Mouse (Mus musculus): ENCODE results near the gene Pde1a.
"Not testable (repeated sequence)": the region's sequence is repeated elsewhere in the genome, so short reads cannot be mapped to it uniquely, and the experiment has no call there.

Pde1a gene

GRCm38 (mm10) chr2:79961421-79961820, 167.8 kb downstream of the Pde1a start:
- DNase-seq (ENCODE audit: low spot score) = no peak

DNA sequence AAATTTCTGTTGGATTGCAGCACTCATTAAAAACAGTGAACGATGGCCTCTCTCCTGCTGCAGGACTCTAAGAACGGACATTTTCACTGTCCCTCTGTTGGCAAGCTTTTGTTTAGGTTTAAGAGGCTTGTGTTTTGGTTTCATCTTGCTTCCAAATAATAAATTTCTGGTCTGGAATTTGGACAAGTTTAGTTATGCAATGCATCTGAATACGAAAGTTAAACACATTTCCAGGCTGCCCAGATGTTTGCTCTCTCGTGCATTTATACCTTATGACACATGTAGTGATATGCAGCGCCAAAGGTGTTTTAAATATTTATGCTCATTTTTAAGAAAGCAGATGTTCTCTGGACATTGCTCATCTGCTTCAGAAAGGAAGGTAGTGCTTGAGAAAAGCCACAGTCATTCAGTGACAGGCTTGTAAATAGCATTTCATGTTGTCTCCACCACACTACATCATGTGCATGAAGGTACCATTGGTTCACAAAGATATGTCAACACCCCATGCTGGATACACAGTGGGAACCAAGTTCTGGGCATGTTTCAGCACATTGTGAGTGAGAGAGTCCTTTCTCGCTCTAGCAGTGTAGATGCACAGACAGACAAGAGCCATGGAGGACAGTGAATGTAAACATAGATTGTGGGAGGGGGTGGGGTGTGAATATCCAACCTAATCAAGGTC, 171.5 kb downstream of the Pde1a start:
- DNase-seq (ENCODE audit: low spot score) = no peak

- DNase-seq (ENCODE audit: low spot score) = no peak
These were observed 183.2 kb downstream of the Pde1a start for GRCm38 (mm10) chr2:79945898-79946675.

GRCm38 (mm10) chr2:79934660-79935059, 194.6 kb downstream of the Pde1a start:
- DNase-seq (ENCODE audit: low spot score) = no peak

- no peak for DNase-seq (ENCODE audit: low spot score)
These were observed 206.9 kb downstream of the Pde1a start for GRCm38 (mm10) chr2:79922356-79922755.

GRCm38 (mm10) chr2:79921375-79921774, 207.9 kb downstream of the Pde1a start:
- no peak for DNase-seq (ENCODE audit: low spot score)

GRCm38 (mm10) chr2:79920438-79920837, 208.8 kb downstream of the Pde1a start:
- no peak for DNase-seq (ENCODE audit: low spot score)

GRCm38 (mm10) chr2:79901841-79902510, 227.3 kb downstream of the Pde1a start:
- no peak for DNase-seq (ENCODE audit: low spot score)

DNA sequence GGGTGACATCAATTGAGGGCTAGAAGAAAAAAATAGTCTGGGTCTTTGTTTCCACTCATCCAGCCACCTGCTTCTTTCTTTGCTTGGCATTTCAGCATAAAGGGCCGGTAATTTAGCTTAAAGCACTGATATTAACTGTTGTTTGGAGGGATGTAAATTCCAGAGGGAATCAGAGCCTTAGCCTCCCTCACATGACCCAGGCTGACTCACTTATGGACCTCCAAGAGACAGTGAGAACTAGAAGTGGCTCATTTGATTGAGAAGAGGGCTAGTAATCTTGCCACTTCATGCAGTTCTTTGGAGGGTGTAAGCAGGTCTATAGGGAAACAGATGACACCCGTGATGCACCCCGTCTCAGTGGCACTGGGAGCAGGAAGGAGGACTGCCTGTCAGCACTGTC, 230.7 kb downstream of the Pde1a start:
- DNase-seq (ENCODE audit: low spot score) = no peak

GRCm38 (mm10) chr2:79892829-79893228, 236.4 kb downstream of the Pde1a start:
- no peak for DNase-seq (ENCODE audit: low spot score)

DNA sequence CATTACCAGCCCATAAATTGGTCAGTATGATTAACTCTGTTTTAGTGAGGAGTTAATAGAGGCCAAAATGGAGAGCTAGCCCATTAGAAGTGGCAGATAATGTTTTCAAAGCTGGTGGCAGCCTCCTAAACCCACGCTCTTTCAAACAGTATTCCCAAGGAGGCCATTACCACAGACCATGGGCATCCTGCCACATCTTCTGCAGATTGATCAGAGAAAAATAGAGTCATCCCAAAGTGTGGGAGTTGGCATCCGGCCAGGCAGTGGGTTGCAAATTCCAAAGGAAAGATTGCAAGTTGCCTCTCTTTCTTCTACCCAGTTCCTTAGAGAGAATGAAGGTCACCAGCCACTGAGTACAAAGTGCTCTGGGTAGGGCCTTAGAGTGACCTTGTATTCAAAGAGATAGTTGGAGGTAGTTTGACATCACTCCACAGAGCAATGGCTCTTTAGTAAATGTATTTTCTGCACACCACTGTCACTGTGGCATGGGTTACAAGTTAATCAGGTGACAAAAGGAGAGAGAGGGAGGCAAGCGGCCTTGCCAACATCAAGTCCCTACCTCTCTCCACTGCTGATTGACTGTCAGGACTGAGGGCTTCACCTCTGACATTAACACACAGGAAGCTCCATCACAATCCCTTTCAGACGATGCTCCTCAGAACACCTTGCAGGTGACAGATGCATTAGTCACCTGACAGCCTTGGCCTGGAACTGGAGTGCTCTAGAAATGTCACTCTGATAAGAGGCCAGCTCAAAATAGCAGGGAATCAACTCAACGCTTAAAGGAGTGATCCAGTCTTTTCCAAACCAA, 237.3 kb downstream of the Pde1a start:
- DNase-seq (ENCODE audit: low spot score) = no peak

- DNase-seq (ENCODE audit: low spot score) = no peak
These were observed 238.5 kb downstream of the Pde1a start for GRCm38 (mm10) chr2:79890726-79891125.

- DNase-seq (ENCODE audit: low spot score) = no peak
These were observed 245.5 kb downstream of the Pde1a start for GRCm38 (mm10) chr2:79883631-79884350.

DNA sequence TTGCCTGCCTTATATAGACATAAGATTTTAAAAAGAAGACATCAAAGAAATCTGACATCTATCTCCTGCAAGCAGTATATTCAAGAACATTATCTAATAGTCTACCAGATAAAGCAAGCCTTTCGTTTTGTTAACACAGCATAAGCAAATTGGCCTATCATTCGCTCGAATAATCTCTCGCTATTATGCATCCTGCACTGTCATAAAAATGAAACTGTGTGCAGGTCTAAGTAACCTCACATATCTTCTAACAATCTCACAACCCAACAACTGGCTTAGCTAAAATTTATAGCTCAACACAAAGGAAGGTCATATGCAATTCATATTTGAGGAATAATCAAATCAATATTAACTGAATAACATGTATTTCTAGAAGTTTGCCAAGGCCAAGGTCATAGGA, 246.0 kb downstream of the Pde1a start:
- no peak for DNase-seq (ENCODE audit: low spot score)

GRCm38 (mm10) chr2:79865275-79865999, 263.8 kb downstream of the Pde1a start:
- DNase-seq (ENCODE audit: low spot score) = no peak

DNA sequence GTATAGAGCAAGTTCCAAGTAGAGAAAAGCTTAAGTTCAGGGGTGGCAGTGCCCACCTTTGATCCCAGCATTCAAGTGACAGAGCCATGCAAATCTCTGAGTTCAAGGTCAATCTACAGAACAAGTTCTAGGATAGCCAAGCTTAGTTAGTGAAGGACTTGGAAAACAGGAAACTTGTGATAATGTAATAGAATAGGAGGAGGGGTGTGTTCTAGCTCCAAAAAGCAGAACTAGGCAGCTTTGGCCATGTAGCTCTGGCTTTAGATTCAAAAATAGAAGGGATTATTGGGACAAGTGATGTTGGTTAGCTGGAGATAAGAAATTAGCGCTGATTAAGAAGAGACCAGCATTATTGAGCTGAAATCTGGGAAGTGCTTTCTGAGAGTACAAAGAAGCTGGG, 272.4 kb downstream of the Pde1a start:
- DNase-seq (ENCODE audit: low spot score) = no peak

GRCm38 (mm10) chr2:79847396-79847795, 281.9 kb downstream of the Pde1a start:
- not testable (repeated sequence) for DNase-seq (ENCODE audit: low spot score)

DNA sequence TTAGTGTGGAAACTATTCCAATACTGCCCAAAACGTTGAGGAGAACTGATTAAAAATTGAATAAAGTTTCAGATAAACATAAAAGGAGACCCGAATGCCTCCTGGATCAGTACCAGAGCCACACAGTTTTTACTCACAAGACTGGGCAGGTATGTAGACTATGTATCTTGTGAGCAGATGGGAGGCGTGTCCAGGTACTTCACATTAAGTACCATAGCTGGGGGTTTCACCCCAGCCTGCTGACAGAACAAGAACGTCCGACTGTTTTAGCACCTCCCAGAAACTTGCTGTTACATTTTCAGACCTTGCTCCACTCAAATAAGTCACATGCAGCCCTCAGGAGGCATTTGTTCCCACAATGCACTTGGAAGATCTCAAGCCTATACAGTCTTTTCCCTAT, 289.7 kb downstream of the Pde1a start:
- no peak for DNase-seq (ENCODE audit: low spot score)

GRCm38 (mm10) chr2:79839090-79839489, 290.2 kb downstream of the Pde1a start:
- DNase-seq (ENCODE audit: low spot score) = no peak

DNA sequence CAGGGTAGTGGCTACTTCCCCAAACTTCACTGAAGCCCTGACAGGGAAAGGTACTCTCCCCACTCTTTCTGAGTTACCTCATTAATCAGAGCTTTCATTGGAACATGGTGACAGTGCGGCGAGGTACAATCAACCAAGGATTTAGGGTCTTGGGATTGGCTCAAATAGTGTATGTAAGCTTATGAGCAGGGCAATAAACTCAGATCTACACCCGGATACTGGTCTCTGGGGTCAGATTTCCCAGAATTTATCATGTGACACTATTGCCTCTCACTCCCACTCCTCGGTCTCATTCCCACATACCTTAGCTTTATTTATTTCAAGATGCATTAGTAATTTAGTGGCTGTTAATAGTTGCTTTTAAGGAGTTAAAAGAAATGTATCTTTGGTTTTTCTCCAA, 303.4 kb downstream of the Pde1a start:
- DNase-seq (ENCODE audit: low spot score) = no peak

DNA sequence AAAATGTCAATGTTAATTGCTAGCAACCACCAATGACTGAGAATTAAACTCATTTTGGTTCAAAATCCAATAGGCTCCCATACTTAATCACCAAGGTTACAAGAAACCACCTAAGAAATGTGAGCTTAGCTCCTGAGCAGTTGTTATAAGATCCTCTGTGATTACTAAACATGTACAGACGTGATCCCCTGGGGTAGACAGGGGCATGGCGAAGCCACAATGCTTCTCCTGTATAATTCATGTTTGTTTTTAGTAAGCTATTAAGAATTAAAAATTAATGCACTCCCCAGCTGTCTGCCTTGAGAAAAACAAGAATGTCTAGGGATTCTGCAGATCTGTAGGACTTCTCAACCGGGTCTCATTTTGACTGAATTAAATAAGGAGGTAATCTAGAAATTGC, 309.7 kb downstream of the Pde1a start:
- no peak for DNase-seq (ENCODE audit: low spot score)
